Mouse (Mus musculus): ENCODE data around the gene Zfp182. TPM values are rescaled to one million over a fixed set of nuclear protein-coding genes. Genes with fewer than 3 reads are reported as not detected.

The Zfp182 gene
- 22.3 and 23.6 TPM in 2 replicates for total RNA-seq (2017)

DNA sequence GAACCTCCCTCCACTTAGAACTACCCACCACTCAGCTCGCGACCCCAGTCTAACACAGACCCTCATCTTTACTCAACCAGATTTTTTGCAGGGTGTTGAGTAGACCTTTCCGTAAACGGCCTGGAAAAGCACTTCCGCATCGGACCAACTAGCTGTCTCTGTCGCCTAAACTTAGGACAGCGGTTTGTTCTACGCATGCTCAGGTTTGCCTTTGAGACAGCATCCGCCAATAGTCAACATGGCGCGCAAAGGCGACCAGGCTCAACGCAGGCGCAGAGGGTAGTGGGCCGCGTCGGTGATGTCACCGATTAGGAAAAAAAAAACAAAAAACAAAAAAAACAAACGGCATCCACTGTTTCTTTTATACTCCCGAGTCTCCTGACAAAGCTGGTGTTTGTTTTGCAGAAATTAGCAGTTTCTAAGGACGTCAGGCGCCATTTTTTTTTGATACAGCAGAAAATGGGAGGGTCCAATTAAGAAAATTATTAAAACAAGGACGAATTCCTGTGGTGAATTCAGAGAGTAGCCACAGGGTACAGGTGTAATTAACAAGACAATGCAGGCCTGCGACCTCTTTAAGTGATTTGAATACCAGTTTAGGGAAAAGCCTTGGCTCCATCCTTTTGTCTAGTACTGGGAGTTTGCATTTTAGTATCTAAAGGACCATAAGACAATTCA is at the start of gene Zfp182:
Zfp182 (minus strand) TSS at position 451 of the 678 bp plus-strand sequence.
- peak; percentile 97 to 99 for ATAC-seq (replicated peaks in 1 of 2; ENCODE audit: insufficient read depth in 1 of 2, low FRiP score in 2 of 2, low TSS enrichment in 1 of 2, low read depth in 1 of 2, poor library complexity in 2 of 2, severe bottlenecking in 2 of 2)

DNA sequence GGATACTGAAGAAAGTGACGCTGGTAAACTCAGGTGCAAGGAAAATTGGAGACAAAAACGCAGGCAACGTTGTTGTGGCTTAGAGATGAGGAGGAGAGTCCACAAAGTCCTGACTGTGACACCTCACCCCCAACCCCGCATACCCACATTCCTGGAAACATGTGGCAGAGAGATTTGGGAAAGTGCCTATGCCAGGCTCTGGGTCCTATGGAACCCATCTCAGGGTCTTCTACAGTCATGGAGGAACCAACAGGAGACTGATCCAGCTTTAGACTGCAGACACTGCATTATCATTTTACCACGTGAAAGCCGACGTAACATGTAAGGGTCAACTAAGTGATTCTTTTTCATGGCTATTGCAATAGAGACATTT is 27.7 kb upstream of the Zfp182 start:
- no peak for ATAC-seq (replicated peaks in 1 of 2; ENCODE audit: insufficient read depth in 1 of 2, low FRiP score in 2 of 2, low TSS enrichment in 1 of 2, low read depth in 1 of 2, poor library complexity in 2 of 2, severe bottlenecking in 2 of 2)

DNA sequence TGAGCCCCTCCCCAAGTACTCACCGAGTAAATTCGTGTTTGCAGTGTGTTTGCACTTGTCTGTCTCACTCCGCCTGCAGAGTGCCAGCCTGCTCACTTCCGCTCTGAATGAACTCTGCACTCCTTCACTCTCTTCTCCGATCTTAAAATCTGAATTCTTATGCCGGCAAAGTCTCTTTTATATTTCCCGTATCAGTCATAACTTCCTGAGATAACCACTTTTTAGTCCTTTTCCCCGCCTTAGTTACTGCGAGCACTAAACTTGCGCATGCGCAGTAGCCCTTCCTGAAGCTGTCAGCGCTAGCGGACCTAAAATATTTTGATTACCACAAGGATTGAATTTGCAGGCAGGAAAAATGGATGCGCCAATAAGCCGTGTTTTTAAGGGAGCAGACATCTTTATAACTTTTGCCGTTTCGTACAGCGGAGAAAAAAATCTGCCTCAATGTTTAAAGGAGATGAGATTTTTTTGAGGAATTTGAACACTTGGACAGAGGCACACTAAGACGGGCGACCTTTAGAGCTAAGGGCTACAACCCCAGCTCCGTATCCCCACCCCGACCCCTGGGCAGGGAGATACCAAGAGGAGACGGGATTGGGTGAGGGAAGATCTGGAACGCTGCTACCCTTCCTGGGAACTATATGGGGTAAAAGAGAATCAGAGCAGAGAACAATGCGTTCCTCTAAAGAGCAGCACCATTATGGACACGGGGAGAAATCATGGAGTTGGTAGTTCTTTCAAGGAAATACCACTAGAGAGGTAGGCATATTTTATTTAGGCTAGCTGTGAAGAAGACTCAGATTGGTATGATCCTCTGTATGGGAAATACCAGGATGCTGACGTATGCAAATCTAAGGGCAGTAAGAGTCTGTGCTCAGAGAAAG is 27.1 kb upstream of the Zfp182 start, which contains the start of gene Zfp300:
Zfp300 (minus strand) TSS at position 545 of the 884 bp plus-strand sequence.
- ATAC-seq (replicated peaks in 1 of 2; ENCODE audit: insufficient read depth in 1 of 2, low FRiP score in 2 of 2, low TSS enrichment in 1 of 2, low read depth in 1 of 2, poor library complexity in 2 of 2, severe bottlenecking in 2 of 2): peak; percentile 67 to 72

DNA sequence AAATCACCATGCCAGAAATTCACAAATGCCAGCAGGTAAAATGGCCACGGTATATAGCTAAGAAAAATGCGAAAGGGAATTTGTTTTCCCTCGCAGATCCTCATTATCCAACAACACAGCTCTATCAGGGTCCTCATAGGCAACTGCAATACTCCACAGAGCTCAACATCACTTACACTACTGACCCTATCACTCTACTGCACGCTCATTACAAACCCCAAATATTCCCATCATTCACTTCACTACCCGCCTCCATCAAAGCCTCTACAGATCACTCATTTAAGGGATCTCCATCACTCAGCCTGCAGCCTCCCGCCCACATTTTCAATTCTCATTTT is 26.5 kb upstream of the Zfp182 start:
- no peak; a peak in 1 of 4 replicates for ATAC-seq (replicated peaks in 1 of 2; ENCODE audit: insufficient read depth in 1 of 2, low FRiP score in 2 of 2, low TSS enrichment in 1 of 2, low read depth in 1 of 2, poor library complexity in 2 of 2, severe bottlenecking in 2 of 2)

DNA sequence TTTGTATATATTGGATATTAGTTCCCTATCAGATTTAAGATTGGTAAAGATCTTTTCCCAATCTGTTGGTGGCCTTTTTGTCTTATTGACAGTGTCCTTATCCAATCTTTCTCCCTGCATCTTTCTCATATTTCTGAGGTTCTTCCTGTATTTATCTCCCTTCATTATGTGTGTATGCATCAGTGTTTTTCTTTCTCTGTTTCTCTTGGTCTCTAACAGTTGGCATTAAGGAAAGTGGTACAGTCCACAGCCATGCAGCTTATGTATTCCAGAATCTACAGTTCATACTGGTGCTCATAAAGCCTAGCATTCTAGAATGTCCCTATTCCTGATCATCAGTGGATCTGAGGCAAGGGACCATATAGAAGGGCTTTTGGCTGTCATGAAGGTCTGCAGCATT is 6.0 kb upstream of the Zfp182 start, which contains the start of gene Spaca5:
Spaca5 (plus strand) TSS at position 301 of the 400 bp plus-strand sequence.
- ATAC-seq (replicated peaks in 1 of 2; ENCODE audit: insufficient read depth in 1 of 2, low FRiP score in 2 of 2, low TSS enrichment in 1 of 2, low read depth in 1 of 2, poor library complexity in 2 of 2, severe bottlenecking in 2 of 2): no peak

DNA sequence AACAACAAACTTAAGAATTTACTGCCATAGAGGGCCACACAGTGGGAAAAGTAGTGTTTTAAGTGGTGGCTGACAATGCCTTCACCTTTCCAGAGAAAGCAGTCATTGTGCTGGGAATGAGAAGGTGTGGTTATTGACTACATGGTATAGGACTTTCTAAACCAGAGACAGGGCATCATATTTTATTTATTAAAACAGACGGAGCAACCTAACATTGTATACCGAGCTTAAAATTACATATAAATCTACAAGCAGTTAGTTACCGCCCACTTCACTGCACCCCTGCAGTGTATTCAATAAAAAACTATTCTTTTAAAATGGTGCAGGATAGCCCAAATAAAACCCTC is 401 bp upstream of the Zfp182 start:
- no peak for ATAC-seq (replicated peaks in 1 of 2; ENCODE audit: insufficient read depth in 1 of 2, low FRiP score in 2 of 2, low TSS enrichment in 1 of 2, low read depth in 1 of 2, poor library complexity in 2 of 2, severe bottlenecking in 2 of 2)

DNA sequence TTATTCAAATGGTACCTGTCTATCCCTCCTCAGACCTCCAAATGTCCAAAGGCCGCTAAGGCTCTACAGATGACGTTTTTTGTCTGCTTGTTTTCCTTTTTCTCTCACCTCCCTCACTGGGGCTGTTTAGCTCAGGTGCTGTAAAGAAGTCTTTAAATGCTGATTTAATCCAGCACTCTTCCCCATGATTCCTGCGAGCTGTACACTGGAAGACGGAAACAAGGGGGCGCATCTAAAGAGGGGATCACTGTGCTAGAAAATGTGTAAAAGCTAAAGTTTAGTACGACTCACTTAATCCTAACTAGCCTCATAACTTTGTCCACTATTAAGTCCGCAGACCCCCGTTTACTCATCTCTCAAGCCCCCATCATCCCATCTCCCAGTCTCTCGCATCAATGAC is 656 bp downstream of the Zfp182 start:
- ATAC-seq (replicated peaks in 1 of 2; ENCODE audit: insufficient read depth in 1 of 2, low FRiP score in 2 of 2, low TSS enrichment in 1 of 2, low read depth in 1 of 2, poor library complexity in 2 of 2, severe bottlenecking in 2 of 2): no peak; a peak in 1 of 4 replicates

DNA sequence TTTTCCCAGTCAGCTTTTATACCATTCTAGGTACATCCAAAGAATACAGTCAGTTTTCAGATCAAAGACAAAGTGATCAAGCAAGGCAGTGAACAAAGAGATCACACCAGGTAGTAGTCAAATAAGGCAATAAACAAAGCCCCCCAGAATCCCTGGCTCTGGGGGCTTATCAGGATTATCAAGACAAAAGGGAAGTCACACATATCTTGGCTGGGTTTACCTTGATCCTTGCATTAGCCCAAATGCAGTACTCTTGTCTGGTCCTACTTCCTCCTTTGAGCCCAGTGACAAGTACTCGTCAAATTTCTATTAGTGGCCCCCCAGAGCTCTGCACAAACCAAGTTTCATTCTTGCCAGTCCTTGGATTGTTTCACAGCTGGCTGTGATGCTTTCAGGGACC is 81.2 kb downstream of the Zfp182 start:
- no peak for ATAC-seq (replicated peaks in 1 of 2; ENCODE audit: insufficient read depth in 1 of 2, low FRiP score in 2 of 2, low TSS enrichment in 1 of 2, low read depth in 1 of 2, poor library complexity in 2 of 2, severe bottlenecking in 2 of 2)

Other genes starting within 250 kb of the Zfp182 start
- gene Timp1, start 192.2 kb downstream of the Zfp182 start, total RNA-seq (2017): not detected in 2 replicates
- gene Syn1, start 141.3 kb downstream of the Zfp182 start, total RNA-seq (2017): not detected in 2 replicates
- 10.0 and 17.5 TPM in 2 replicates for gene Cfp, start 130.8 kb downstream of the Zfp182 start, total RNA-seq (2017)
- 4.4 and 6.7 TPM in 2 replicates for gene Elk1, start 111.7 kb downstream of the Zfp182 start, total RNA-seq (2017)
- gene Uxt, start 100.3 kb downstream of the Zfp182 start, total RNA-seq (2017): 20.3 and 39.4 TPM in 2 replicates
- not detected in 2 replicates for gene Spaca5, start 6.1 kb upstream of the Zfp182 start, total RNA-seq (2017)
- gene Zfp300, start 27.2 kb upstream of the Zfp182 start, total RNA-seq (2017): 1.7 and 1.9 TPM in 2 replicates
- gene Ssxa1, start 53.5 kb upstream of the Zfp182 start, total RNA-seq (2017): not detected in 2 replicates
- not detected in 2 replicates for gene Gm21876, start 113.3 kb upstream of the Zfp182 start, total RNA-seq (2017)

Data from hematopoietic stem cell, adult 5-6 weeks (primary cell).